Mouse (Mus musculus) brain, embryonic 14.5 days (tissue): ENCODE data around the gene Ranbp3.

Source experiments
- CTCF ChIP-seq: fragments of 200-500 bp; IDR thresholded peaks from 2 replicates; pipeline ENCODE4 v1.5.1; 2012; ENCODE audit warnings: inconsistent platforms, mild to moderate bottlenecking, moderate library complexity, borderline replicate concordance; ENCODE audit not compliant: insufficient read depth, insufficient read length; ENCODE audit errors: extremely low read depth
- POLR2A ChIP-seq: fragments of 200-500 bp; IDR thresholded peaks from 2 replicates; pipeline ENCODE4 v1.6.1; 2012; ENCODE audit warnings: mild to moderate bottlenecking, inconsistent platforms, borderline replicate concordance; ENCODE audit not compliant: poor library complexity, insufficient read depth, insufficient read length, severe bottlenecking; ENCODE audit errors: extremely low read depth

GRCm38 (mm10) chr17:56647546-56647945, 25.5 kb upstream of the Ranbp3 start:
- TF ChIP-seq POLR2A (no peak), CTCF (no peak)
